Mouse (Mus musculus): ENCODE measurements around the gene Gas6. TPM values are rescaled to one million over a fixed set of nuclear protein-coding genes. Genes with fewer than 3 reads are reported as not detected.

The Gas6 gene
- polyA plus RNA-seq, 1 experiment from 2014 or later: 51.4 TPM

DNA sequence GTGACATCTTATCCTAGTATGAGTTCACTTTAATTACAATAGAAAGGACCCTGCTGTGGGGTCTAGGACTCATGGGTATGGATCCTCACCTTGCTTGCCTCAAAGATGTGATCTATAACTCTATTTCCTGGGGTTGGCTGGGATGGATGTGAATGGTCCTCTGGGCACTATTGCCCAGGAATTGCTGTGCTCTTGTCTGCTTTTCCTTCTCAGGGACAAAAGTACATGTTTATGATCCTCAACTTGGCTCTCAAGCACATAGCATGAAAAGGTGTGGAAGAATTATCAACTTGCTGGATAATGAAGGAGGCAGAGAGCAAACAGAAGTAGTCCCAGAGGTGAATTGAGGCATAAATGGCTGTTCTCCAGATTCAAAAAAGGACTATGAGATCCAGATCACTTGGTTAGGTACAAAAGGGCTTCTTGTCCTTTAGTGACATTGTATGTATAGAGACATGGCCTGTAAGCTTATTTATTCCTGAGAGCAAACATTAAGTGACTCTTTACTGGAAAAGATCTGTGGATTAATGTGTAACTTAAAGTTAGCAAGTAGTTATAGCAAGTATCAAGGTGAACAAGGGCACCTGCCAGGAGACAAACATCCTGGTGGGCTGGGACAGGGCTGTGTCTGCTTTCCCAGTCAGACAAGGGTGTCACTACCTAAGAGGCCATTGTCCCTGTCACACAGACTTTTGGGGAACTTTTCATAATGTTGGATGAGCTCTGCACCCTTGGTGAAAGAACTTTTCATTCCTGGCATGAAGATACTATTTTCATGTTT, 10.8 kb upstream of the Gas6 start:
- Histone ChIP-seq H3K9me3 (replicated peaks) (no peaks in the 10 kb centered on the region), H3K4me2 (replicated peaks) (no peak overlapping the region), H3K36me3 (no peaks in the 10 kb centered on the region), H3K4me3 (replicated peaks) (no peak overlapping the region), H3K27me3 (peaks cover 4% of the 10 kb centered on the region; the same call in 1 of the 2 replicates), H3K9ac (no peak overlapping the region), H3K27ac (replicated peaks) (no peak overlapping the region), H3K4me1 (0 out of 2 replicates have a peak, but pooled peaks cover 4% of the 10 kb centered on the region)
- no peak for ATAC-seq (ENCODE audit: insufficient number of reproducible peaks, low FRiP score, low TSS enrichment, low read depth)

DNA sequence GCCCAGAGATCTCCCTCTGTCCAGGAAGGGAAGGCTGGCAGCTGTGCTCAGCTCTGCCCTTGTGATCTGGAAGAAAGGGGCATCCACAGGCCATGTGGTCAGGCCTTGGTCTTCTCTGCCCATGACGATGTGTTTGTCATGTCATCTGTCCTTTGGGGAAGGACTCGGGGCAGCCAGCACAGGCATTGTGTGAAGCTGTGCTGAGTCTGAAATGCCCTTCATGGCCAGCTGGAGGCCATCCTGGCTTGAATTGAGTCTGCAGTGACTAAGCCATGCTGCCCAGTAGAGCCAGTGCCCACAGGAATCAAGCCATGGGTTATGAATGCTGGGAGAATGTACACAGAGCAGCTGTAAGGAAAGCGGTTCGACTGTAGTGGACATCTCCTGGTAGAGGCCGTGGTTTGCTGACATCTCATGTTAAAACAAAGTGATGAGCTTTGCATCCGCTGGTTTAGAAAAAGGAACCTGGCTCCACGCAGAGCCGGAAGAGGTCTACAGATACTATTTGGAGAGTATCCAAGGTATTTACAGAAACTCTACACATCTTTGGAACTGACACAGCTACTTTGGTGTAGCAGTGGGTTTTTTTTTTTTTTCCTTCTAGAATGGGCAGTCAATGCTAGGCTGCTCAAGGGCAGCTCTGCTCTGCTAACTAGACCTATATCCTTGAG, 9.8 kb upstream of the Gas6 start:
- Histone ChIP-seq H3K9me3 (replicated peaks) (no peaks in the 10 kb centered on the region), H3K27ac (replicated peaks) (no peak overlapping the region), H3K4me1 (0 out of 2 replicates have a peak, but pooled peaks cover 4% of the 10 kb centered on the region), H3K4me3 (replicated peaks) (no peak overlapping the region), H3K36me3 (no peaks in the 10 kb centered on the region), H3K27me3 (peaks cover 4% of the 10 kb centered on the region; the same call in 1 of the 2 replicates), H3K4me2 (replicated peaks) (no peak overlapping the region), H3K9ac (no peak overlapping the region)
- WGBS: 85% methylated on average over 8 of the region's 8 CpGs
- no peak for ATAC-seq (ENCODE audit: insufficient number of reproducible peaks, low FRiP score, low TSS enrichment, low read depth)

DNA sequence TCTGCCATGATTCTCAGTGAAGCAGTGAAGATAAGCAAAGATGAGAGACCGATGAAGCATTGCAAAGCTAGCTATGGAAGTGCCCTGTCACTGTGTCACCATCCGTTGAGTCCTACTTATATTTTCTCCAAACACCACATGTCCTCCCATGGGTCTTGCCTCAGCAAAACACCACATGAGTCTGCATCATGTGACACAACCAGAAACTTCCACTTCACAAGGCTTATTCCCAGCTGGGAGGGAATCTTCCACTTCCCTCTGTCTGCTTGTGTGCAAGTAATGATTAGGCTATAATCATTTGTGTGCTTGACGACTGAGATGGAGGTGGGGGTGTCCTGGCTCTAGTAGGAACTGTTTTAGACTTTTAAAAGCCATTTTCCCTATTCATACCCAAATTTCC, 6.9 kb upstream of the Gas6 start:
- no peaks in the 10 kb centered on the region for H3K4me1 ChIP-seq
- no peak overlapping the region for H3K4me3 ChIP-seq (replicated peaks)
- no peak overlapping the region for H3K9ac ChIP-seq
- H3K9me3 ChIP-seq (replicated peaks): no peaks in the 10 kb centered on the region
- ATAC-seq (ENCODE audit: insufficient number of reproducible peaks, low FRiP score, low TSS enrichment, low read depth): no peak
- H3K4me2 ChIP-seq (replicated peaks): no peak overlapping the region
- peaks cover 4% of the 10 kb centered on the region; the same call in 1 of the 2 replicates for H3K27me3 ChIP-seq
- no peaks in the 10 kb centered on the region for H3K36me3 ChIP-seq
- 83% methylated on average over 3 of the region's 3 CpGs for WGBS
- H3K27ac ChIP-seq (replicated peaks): no peak overlapping the region

DNA sequence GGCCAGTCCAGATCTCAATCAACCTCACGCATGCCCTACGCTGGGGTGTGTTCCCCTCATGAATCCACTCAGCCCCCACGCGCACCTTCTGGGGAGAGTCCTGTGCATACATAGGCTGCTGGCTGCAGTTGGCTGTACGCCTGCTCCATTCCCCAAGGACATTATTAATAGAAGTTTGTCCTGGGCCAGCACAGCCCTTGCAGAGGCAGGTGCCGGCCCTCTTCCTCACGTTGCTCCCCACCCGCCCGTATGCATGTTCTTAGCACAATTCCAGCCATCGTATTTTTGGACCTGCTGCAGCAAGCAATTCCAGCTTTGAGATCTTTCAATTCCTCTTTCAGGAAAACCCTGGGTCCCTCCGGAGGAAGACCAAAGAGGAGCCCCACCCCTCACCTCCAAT, 1.3 kb downstream of the Gas6 start:
- ATAC-seq (ENCODE audit: insufficient number of reproducible peaks, low FRiP score, low TSS enrichment, low read depth): no peak
- Histone ChIP-seq H3K36me3 (no peaks in the 10 kb centered on the region), H3K4me2 (replicated peaks) (peak overlapping the region; percentile 91), H3K4me3 (replicated peaks) (peak overlapping the region; percentile 61; the same call in 1 of the 2 replicates), H3K4me1 (peaks cover 40% of the 10 kb centered on the region), H3K27me3 (peaks cover 17% of the 10 kb centered on the region), H3K27ac (replicated peaks) (no peak overlapping the region), H3K9me3 (replicated peaks) (no peaks in the 10 kb centered on the region), H3K9ac (no peak overlapping the region)
- WGBS: 47% methylated on average over 11 of the region's 11 CpGs

DNA sequence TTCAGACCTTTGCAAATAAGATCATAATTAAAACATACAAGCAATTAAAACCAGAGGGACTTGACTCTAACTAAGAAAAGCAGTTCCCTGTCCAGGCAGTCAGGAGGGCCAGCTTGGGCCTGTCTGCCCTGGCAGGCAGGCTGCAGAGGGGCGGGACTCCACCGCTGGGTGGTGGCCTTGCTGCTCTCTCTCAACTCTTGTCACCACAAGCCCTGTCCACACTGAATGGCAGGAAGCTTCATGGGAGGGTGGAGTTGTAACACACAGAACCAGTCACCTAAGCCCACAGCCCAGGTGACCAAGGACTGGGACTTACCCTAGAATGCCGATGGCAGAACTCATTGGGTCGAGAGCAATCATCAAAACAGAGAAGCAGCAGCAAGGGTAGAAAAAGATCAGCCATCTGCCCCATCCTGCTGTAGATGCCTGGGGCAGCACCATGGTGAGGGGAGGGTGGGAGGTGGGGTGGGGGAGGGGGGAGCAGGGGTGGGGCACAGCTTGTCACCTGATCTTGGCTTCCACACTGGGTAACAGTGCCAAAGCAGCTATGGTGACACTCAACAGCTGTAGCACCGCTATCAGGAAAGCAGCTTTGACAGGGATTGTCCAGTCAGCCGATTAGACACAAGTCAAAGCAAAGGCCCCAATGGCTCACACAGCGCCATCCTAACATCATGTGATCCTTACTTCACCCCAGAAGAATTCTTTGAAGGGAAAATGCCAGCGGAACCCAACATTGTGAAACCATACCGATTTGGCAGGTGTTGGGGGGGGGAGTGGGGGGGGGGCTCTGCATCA, 1.9 kb downstream of the Gas6 start:
- H3K4me1 ChIP-seq: peaks cover 40% of the 10 kb centered on the region
- 46% methylated on average over 9 of the region's 9 CpGs for WGBS
- H3K27me3 ChIP-seq: peaks cover 17% of the 10 kb centered on the region
- H3K36me3 ChIP-seq: no peaks in the 10 kb centered on the region
- H3K4me3 ChIP-seq (replicated peaks): no peak overlapping the region
- H3K9ac ChIP-seq: no peak overlapping the region
- no peaks in the 10 kb centered on the region for H3K9me3 ChIP-seq (replicated peaks)
- H3K27ac ChIP-seq (replicated peaks): no peak overlapping the region
- peak; percentile 31; the same call in 1 of the 2 replicates for ATAC-seq (ENCODE audit: insufficient number of reproducible peaks, low FRiP score, low TSS enrichment, low read depth)
- H3K4me2 ChIP-seq (replicated peaks): peak overlapping the region; percentile 91

DNA sequence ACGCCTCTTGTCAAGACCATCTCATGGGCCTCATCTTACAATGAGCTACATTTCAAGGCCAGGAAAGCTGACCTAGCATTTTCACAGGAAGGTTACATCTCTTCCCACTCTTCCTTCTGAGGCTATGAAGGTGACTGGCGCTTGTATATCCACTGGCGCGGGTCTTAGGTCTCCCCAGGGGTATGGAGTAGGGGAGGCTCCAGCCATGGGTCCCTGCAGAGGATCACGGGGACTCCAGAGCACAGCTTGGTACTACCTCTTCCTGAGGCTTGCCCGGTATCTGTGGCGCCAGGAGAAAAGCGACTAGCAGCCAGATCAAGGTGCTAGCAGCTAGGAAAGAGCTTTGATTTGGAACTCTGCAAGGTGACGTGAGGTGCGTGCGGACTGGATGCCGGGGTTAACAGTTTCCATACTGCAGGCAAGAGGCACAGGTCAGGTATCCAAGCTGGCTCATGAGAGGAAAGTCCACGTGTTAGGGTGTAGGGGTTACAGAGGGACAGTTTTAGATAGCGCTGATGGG, 2.7 kb downstream of the Gas6 start:
- Histone ChIP-seq H3K9me3 (replicated peaks) (no peaks in the 10 kb centered on the region), H3K4me2 (replicated peaks) (0 out of 2 replicates have a peak overlapping the region, but pooled peaks have one; percentile 10), H3K4me1 (peaks cover 40% of the 10 kb centered on the region), H3K36me3 (no peaks in the 10 kb centered on the region), H3K27me3 (peaks cover 17% of the 10 kb centered on the region), H3K4me3 (replicated peaks) (no peak overlapping the region), H3K27ac (replicated peaks) (no peak overlapping the region), H3K9ac (no peak overlapping the region)
- no peak for ATAC-seq (ENCODE audit: insufficient number of reproducible peaks, low FRiP score, low TSS enrichment, low read depth)
- 76% methylated on average over 14 of the region's 14 CpGs for WGBS

DNA sequence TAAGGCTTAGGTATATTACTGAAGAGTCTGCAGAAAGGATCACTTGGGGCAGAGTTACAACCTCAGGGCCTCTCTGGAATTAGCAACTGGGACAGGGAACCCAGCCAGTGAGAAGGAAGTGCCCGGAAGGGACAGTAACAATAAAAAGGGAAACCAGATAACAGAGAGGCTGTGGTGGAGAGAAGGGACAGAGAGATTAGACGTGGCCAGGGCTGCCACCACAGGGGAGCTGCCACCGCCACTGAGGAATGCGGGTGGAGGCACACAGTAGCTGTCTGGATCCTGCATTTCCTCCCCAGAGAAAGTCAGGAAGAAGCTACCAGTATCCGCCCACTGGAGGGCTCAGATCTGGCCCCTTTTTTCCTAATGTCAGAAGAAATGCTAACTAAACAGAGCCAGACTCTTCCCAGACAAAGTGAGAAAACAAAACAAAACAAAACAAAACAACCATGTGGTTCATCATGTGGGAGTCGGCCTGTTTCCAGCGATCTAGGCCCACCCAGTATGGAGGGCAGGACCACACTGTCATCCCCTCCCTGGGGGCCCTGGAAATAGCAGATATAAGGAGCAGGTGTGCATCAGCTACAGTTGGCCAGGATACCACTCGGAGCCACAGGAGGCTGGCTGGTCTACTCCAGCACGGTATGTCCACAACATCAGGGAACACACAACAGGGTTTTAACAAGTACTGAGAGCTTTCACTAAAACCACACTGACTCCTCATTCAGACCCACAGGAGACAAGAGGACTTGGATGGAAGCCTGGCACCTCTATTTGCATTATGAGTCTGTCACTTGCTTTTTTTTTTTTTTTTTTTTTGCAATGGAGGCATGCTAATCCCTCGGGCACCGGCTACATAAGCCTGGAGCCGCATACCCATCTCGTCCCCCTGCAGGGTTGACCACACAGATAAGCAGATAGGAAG, 4.0 kb downstream of the Gas6 start:
- Histone ChIP-seq H3K9me3 (replicated peaks) (no peaks in the 10 kb centered on the region), H3K4me2 (replicated peaks) (no peak overlapping the region), H3K27me3 (peaks cover 17% of the 10 kb centered on the region), H3K9ac (no peak overlapping the region), H3K36me3 (no peaks in the 10 kb centered on the region), H3K27ac (replicated peaks) (no peak overlapping the region), H3K4me1 (peaks cover 40% of the 10 kb centered on the region), H3K4me3 (replicated peaks) (no peak overlapping the region)
- WGBS: 29% methylated on average over 13 of the region's 13 CpGs
- ATAC-seq (ENCODE audit: insufficient number of reproducible peaks, low FRiP score, low TSS enrichment, low read depth): no peak

DNA sequence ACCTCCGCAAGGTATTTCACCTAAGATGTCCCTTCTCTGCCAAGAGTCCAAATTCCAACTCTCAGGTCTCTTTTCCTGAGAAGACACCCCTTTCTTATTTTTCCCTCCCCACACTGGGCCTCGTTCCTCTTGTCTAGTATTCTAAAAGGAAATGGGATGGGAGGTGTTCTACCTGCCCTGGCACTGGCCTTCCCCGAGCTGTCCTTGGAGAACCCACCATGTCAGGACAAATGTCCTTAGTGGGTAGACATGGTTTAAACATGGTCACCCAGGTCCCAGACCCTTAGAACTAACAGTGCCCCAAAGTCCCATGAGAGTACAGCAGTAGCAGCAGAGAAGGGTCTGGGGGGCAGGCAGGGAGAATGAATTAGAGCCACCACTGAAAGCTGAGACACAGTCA, 4.9 kb downstream of the Gas6 start:
- H3K9ac ChIP-seq: no peak overlapping the region
- H3K4me3 ChIP-seq (replicated peaks): no peak overlapping the region
- WGBS: 84% methylated on average over 3 of the region's 3 CpGs
- H3K4me2 ChIP-seq (replicated peaks): no peak overlapping the region
- H3K4me1 ChIP-seq: peaks cover 40% of the 10 kb centered on the region
- H3K36me3 ChIP-seq: no peaks in the 10 kb centered on the region
- H3K27ac ChIP-seq (replicated peaks): no peak overlapping the region
- ATAC-seq (ENCODE audit: insufficient number of reproducible peaks, low FRiP score, low TSS enrichment, low read depth): no peak
- H3K27me3 ChIP-seq: peaks cover 17% of the 10 kb centered on the region
- H3K9me3 ChIP-seq (replicated peaks): no peaks in the 10 kb centered on the region

DNA sequence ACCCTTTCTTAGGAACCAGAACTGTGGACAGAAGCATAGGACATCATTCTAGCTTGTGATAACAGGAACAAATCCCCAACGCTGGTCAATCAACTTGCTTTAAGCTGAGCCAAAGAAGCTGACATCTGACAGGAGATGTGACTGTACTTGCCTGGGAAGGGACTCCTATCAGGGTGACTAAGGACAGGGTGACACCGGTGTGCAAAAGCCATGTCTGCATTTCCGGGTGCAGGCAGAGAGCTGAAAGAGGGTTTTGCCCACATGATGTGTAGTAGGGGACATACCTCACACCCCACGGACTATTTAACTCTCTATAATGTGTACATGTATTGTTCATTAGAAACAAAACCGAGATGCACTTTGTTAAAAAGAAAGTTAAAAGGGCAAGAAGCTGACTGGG, 11.1 kb downstream of the Gas6 start:
- WGBS: 83% methylated on average over 5 of the region's 5 CpGs
- ATAC-seq (ENCODE audit: insufficient number of reproducible peaks, low FRiP score, low TSS enrichment, low read depth): no peak
- Histone ChIP-seq H3K9ac (no peak overlapping the region), H3K4me2 (replicated peaks) (no peak overlapping the region), H3K4me1 (no peaks in the 10 kb centered on the region), H3K27me3 (no peaks in the 10 kb centered on the region), H3K36me3 (no peaks in the 10 kb centered on the region), H3K9me3 (replicated peaks) (no peaks in the 10 kb centered on the region), H3K4me3 (replicated peaks) (no peak overlapping the region), H3K27ac (replicated peaks) (no peak overlapping the region)

DNA sequence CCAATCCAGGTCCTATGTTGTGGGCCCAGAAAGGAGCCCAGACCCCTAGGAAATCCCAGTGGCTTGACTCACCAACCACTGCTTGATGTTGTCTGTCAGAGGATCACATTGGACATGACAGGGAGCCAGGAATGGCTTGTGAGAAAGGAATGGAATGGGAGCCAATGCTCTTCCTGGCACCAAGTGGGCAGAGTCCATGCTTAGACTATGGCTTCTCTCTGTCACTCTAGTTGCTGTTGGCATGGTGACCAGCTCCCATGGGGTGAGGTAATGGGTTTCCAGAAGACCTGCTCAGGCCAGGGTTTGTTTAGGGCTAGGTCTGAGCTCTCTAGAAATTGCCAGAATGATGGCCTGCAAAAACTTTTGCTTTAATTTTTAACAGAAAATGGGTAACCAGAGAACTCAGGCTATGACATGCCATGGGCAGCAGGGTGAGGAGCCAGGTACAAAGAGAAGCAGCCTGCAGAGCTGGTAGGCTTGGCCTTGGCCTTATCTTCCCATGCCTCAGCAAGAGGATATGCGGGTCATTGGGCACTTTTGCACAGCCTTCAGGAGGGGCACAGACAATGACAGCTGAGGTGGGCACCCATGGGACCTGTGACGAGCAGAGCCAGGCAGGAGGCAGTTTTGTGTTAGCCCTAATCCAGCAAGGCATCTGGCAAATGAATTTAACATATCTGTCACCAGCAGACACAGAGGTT, 12.0 kb downstream of the Gas6 start:
- Histone ChIP-seq H3K4me1 (no peaks in the 10 kb centered on the region), H3K4me3 (replicated peaks) (no peak overlapping the region), H3K4me2 (replicated peaks) (no peak overlapping the region), H3K27ac (replicated peaks) (no peak overlapping the region), H3K36me3 (no peaks in the 10 kb centered on the region), H3K27me3 (no peaks in the 10 kb centered on the region), H3K9ac (no peak overlapping the region), H3K9me3 (replicated peaks) (no peaks in the 10 kb centered on the region)
- no peak for ATAC-seq (ENCODE audit: insufficient number of reproducible peaks, low FRiP score, low TSS enrichment, low read depth)
- WGBS: 74% methylated on average over 2 of the region's 2 CpGs

Measured in embryonic facial prominence, embryonic 15.5 days (tissue).